Comparison of ENCODE assay signal across 10 mouse cellular contexts in genomic region chr4:62735291-62735690, GRCm38 (mm10).
A peak's percentile ranks its signal among the peaks of the same experiment; 100 is the strongest.
DNase-seq lines count a peak whose midpoint lies in the region; ATAC-seq lines count a peak whose summit lies in the region.
"Had no signal": no experiment of that assay in that cellular context is flagged by ENCODE, and none has a peak within 500 bp of the region (broad histone marks: within the 10 kb centered on the region; RNA-seq: fewer than 3 reads in every experiment).

No protein-coding gene starts in this region.

- no peaks in the 10 kb centered on the region for H3K9me3 ChIP-seq in heart, embryonic 14.5 days (ENCODE audit: control insufficient read depth, low read length)
- peaks cover 4% of the 10 kb centered on the region for H3K9me3 ChIP-seq in megakaryocyte, embryonic 14.5 days
- H3K9me3 ChIP-seq: midbrain, embryonic 12.5 days had no signal

- 74% methylated on average over 8 of the region's 8 CpGs for WGBS in heart, embryonic 14.5 days

- H3K4me3 ChIP-seq in heart, embryonic 14.5 days (ENCODE audit: control insufficient read depth in 1 of 2, insufficient read depth in 1 of 2, low read depth in 1 of 2, low read length in 2 of 2), result no peak overlapping the region
- peak overlapping the region; percentile 12 for H3K4me3 ChIP-seq in megakaryocyte, embryonic 14.5 days (replicated peaks)
- H3K4me3 ChIP-seq: midbrain, embryonic 12.5 days had no signal

- no peaks in the 10 kb centered on the region for H3K27me3 ChIP-seq in heart, embryonic 14.5 days (ENCODE audit: control insufficient read depth, insufficient read depth, low read length)
- H3K27me3 ChIP-seq in megakaryocyte, embryonic 14.5 days (replicated peaks), result peaks cover 60% of the 10 kb centered on the region
- H3K27me3 ChIP-seq: midbrain, embryonic 12.5 days had no signal

- intact Hi-C loops in heart, postnatal 36 days (cut with DNase I), result no loop called here

- no peak for DNase-seq in heart, postnatal 36 days
- peak; percentile 7 for DNase-seq in heart, postnatal 4 days
- peak; percentile 47 for DNase-seq in yolk sac, embryonic 10.5 days (ENCODE audit: low spot score)
- DNase-seq in embryo, embryonic 9.5 days (ENCODE audit: extremely low spot score), result no peak
- DNase-seq: right cerebral cortex, postnatal 14 days had no signal

- ATAC-seq in heart, embryonic 14.5 days (ENCODE audit: insufficient number of reproducible peaks, insufficient read depth, low FRiP score, low read depth), result no peak
- no peak for ATAC-seq in megakaryocyte, adult 5-6 weeks (ENCODE audit: poor library complexity, severe bottlenecking)
- ATAC-seq: forebrain, embryonic 16.5 days had no signal

- peaks cover 65 to 78% of the 10 kb centered on the region in 2 experiments for H3K4me1 ChIP-seq in heart, embryonic 14.5 days (ENCODE audit: control insufficient read depth in 2 of 2, insufficient read depth in 2 of 2, low read length in 2 of 2)
- peaks cover 44% of the 10 kb centered on the region for H3K4me1 ChIP-seq in megakaryocyte, embryonic 14.5 days

- H3K4me2 ChIP-seq in heart, embryonic 14.5 days (ENCODE audit: low read length), result no peak overlapping the region
- H3K4me2 ChIP-seq: midbrain, embryonic 12.5 days had no signal

- no peaks in the 10 kb centered on the region for H3K36me3 ChIP-seq in heart, embryonic 14.5 days (ENCODE audit: control insufficient read depth, insufficient read depth, low read length)
- no peaks in the 10 kb centered on the region for H3K36me3 ChIP-seq in megakaryocyte, embryonic 14.5 days (replicated peaks; ENCODE audit: low read length)
- H3K36me3 ChIP-seq: midbrain, embryonic 12.5 days had no signal

- peak overlapping the region; percentile 66 to 83; a peak in 2 of 4 replicates for H3K27ac ChIP-seq in heart, embryonic 14.5 days (replicated peaks in 1 of 2; ENCODE audit: control insufficient read depth in 1 of 2, insufficient read depth in 1 of 2, low read depth in 2 of 2, low read length in 2 of 2)
- H3K27ac ChIP-seq: midbrain, embryonic 12.5 days had no signal

- H3K9ac ChIP-seq in heart, embryonic 14.5 days (ENCODE audit: low read length), result peak overlapping the region; percentile 58; the same call in 1 of the 2 replicates
- H3K9ac ChIP-seq: midbrain, embryonic 12.5 days had no signal

Comparison
In these comparisons a context has a peak if more than half of its experiments do, and no peak if none do; other contexts are left out.
1. DNase-seq: peak in heart, postnatal 4 days (single experiment) and yolk sac, embryonic 10.5 days (single experiment); none in heart, postnatal 36 days (0 of 2) and embryo, embryonic 9.5 days (single experiment).